Mouse (Mus musculus) lung, postnatal 0 days (tissue): ENCODE results near the gene Caprin1.

Experiments used
- CTCF ChIP-seq: IDR thresholded peaks from 2 replicates; pipeline ENCODE4 v1.5.1; 2016; ENCODE audit warnings: antibody characterized with exemption, mild to moderate bottlenecking
- EP300 ChIP-seq: IDR thresholded peaks from 2 replicates; pipeline ENCODE4 v1.6.1; 2016; ENCODE audit warnings: antibody characterized with exemption, mild to moderate bottlenecking, control low read depth

GRCm38 (mm10) chr2:103755458-103756085, 41.9 kb downstream of the Caprin1 start:
- TF ChIP-seq CTCF (no peak), EP300 (no peak)
